Mouse (Mus musculus) limb, embryonic 10.5 days (tissue): ENCODE data around the gene Pld1. TPM values are rescaled to one million over a fixed set of nuclear protein-coding genes. Genes with fewer than 3 reads are reported as not detected.

Experiments used
- DNase-seq: peaks from one replicate; pipeline ENCODE4 v3.0.0-alpha.2; 2017; ENCODE audit warnings: low spot score
- H3K27ac ChIP-seq: fragments of 300-500 bp; sonication (generic); 2 replicates; pipeline ENCODE4 v1.5.1; 2016; ENCODE audit warnings: mild to moderate bottlenecking
- H3K27me3 ChIP-seq: fragments of 300-500 bp; sonication (generic); 2 replicates; pipeline ENCODE4 v1.6.1; 2016; ENCODE audit warnings: low read depth, mild to moderate bottlenecking; ENCODE audit not compliant: poor library complexity, severe bottlenecking
- H3K36me3 ChIP-seq: fragments of 300-500 bp; sonication (generic); 2 replicates; pipeline ENCODE4 v1.6.1; 2016; ENCODE audit warnings: mild to moderate bottlenecking, moderate library complexity
- H3K4me1 ChIP-seq: fragments of 300-500 bp; sonication (generic); 2 replicates; pipeline ENCODE4 v1.6.1; 2016
- H3K4me3 ChIP-seq: fragments of 300-500 bp; sonication (generic); 2 replicates; pipeline ENCODE4 v1.5.1; 2016; ENCODE audit warnings: mild to moderate bottlenecking, moderate library complexity
- H3K9me3 ChIP-seq: fragments of 300-500 bp; sonication (generic); replicated peaks from 2 replicates; pipeline ENCODE4 v1.6.1; 2016; ENCODE audit warnings: mild to moderate bottlenecking
- WGBS: fragments of 180-500 bp; shearing (Covaris S2); methylation state at CpG from one replicate; pipeline ENCODE4 v1.1.7; 2016; 5-methylcytosine and 5-hydroxymethylcytosine counted together
- polyA plus RNA-seq: library from polyadenylated mRNA; unstranded; fragments of >200 nt; fragmentation: Nextera tagmentation; extraction: Ambion mirVana; gene quantifications from 2 replicates; pipeline ENCODE4 v1.2.1, GENCODE M21; 2016

The Pld1 gene
- polyA plus RNA-seq, 1 experiment from 2014 or later = 2.1 TPM

GRCm38 (mm10) chr3:28042366-28042765 lies 103.9 kb downstream of the Pld1 start:
- WGBS = 96% methylated on average over 4 of the region's 4 CpGs
- Histone ChIP-seq H3K36me3 (no peaks in the 10 kb centered on the region), H3K4me3 (no peak overlapping the region), H3K27ac (no peak overlapping the region), H3K4me1 (no peaks in the 10 kb centered on the region), H3K27me3 (no peaks in the 10 kb centered on the region), H3K9me3 (no peaks in the 10 kb centered on the region)
- no peak for DNase-seq

GRCm38 (mm10) chr3:28047599-28047998 lies 109.1 kb downstream of the Pld1 start:
- no peaks in the 10 kb centered on the region for H3K36me3 ChIP-seq
- no peak for DNase-seq
- no peaks in the 10 kb centered on the region for H3K9me3 ChIP-seq
- WGBS = 86% methylated on average over 5 of the region's 5 CpGs
- no peaks in the 10 kb centered on the region for H3K27me3 ChIP-seq
- no peak overlapping the region for H3K4me3 ChIP-seq
- H3K4me1 ChIP-seq = no peaks in the 10 kb centered on the region
- no peak overlapping the region for H3K27ac ChIP-seq

GRCm38 (mm10) chr3:28049526-28049925 lies 111.0 kb downstream of the Pld1 start:
- WGBS = 90% methylated on average over 2 of the region's 2 CpGs

GRCm38 (mm10) chr3:28053076-28053475 lies 114.6 kb downstream of the Pld1 start:
- WGBS = 93% methylated on average over 4 of the region's 4 CpGs
- Histone ChIP-seq H3K4me1 (no peaks in the 10 kb centered on the region), H3K36me3 (no peaks in the 10 kb centered on the region), H3K27me3 (no peaks in the 10 kb centered on the region), H3K9me3 (no peaks in the 10 kb centered on the region), H3K4me3 (no peak overlapping the region), H3K27ac (no peak overlapping the region)
- DNase-seq = no peak

More at GRCm38 (mm10) chr3:28049526-28049925, 111.0 kb downstream of the Pld1 start:
- H3K4me1 ChIP-seq = no peaks in the 10 kb centered on the region
- H3K27me3 ChIP-seq = no peaks in the 10 kb centered on the region
- H3K27ac ChIP-seq = no peak overlapping the region
- H3K9me3 ChIP-seq = no peaks in the 10 kb centered on the region
- no peaks in the 10 kb centered on the region for H3K36me3 ChIP-seq
- DNase-seq = no peak
- H3K4me3 ChIP-seq = no peak overlapping the region

- no peaks in the 10 kb centered on the region for H3K27me3 ChIP-seq
- no peak overlapping the region for H3K27ac ChIP-seq
- no peaks in the 10 kb centered on the region for H3K4me1 ChIP-seq
- H3K9me3 ChIP-seq = no peaks in the 10 kb centered on the region
- no peak overlapping the region for H3K4me3 ChIP-seq
- no peak for DNase-seq
- no peaks in the 10 kb centered on the region for H3K36me3 ChIP-seq
- WGBS = 92% methylated on average over 4 of the region's 4 CpGs
Measured at GRCm38 (mm10) chr3:28060713-28061112, 122.2 kb downstream of the Pld1 start.

- Histone ChIP-seq H3K27me3 (no peaks in the 10 kb centered on the region), H3K9me3 (no peaks in the 10 kb centered on the region), H3K36me3 (no peaks in the 10 kb centered on the region), H3K27ac (no peak overlapping the region), H3K4me1 (no peaks in the 10 kb centered on the region), H3K4me3 (no peak overlapping the region)
- no peak for DNase-seq
Measured at GRCm38 (mm10) chr3:28061155-28061554, 122.7 kb downstream of the Pld1 start.

- Histone ChIP-seq H3K9me3 (no peaks in the 10 kb centered on the region), H3K4me1 (peaks cover 5% of the 10 kb centered on the region), H3K36me3 (no peaks in the 10 kb centered on the region), H3K4me3 (no peak overlapping the region), H3K27me3 (no peaks in the 10 kb centered on the region), H3K27ac (no peak overlapping the region)
- WGBS = 84% methylated on average over 3 of the region's 3 CpGs
- no peak for DNase-seq
Measured at GRCm38 (mm10) chr3:28079211-28079610, 140.7 kb downstream of the Pld1 start.

- DNase-seq = no peak
- 91% methylated on average over 1 of the region's 1 CpGs for WGBS
- Histone ChIP-seq H3K27me3 (no peaks in the 10 kb centered on the region), H3K4me3 (no peak overlapping the region), H3K4me1 (peaks cover 11% of the 10 kb centered on the region), H3K27ac (no peak overlapping the region), H3K9me3 (no peaks in the 10 kb centered on the region), H3K36me3 (no peaks in the 10 kb centered on the region)
Measured at GRCm38 (mm10) chr3:28080116-28080515, 141.6 kb downstream of the Pld1 start.

GRCm38 (mm10) chr3:28081012-28081411 lies 142.5 kb downstream of the Pld1 start:
- DNase-seq = no peak
- no peak overlapping the region for H3K27ac ChIP-seq
- no peaks in the 10 kb centered on the region for H3K36me3 ChIP-seq
- peaks cover 11% of the 10 kb centered on the region for H3K4me1 ChIP-seq
- H3K27me3 ChIP-seq = no peaks in the 10 kb centered on the region
- H3K4me3 ChIP-seq = no peak overlapping the region
- 79% methylated on average over 6 of the region's 6 CpGs for WGBS
- no peaks in the 10 kb centered on the region for H3K9me3 ChIP-seq

- Histone ChIP-seq H3K4me3 (no peak overlapping the region), H3K36me3 (no peaks in the 10 kb centered on the region), H3K27ac (no peak overlapping the region), H3K27me3 (no peaks in the 10 kb centered on the region), H3K4me1 (peaks cover 11% of the 10 kb centered on the region), H3K9me3 (no peaks in the 10 kb centered on the region)
- no peak for DNase-seq
- 75% methylated on average over 3 of the region's 3 CpGs for WGBS
Measured at GRCm38 (mm10) chr3:28083218-28083617, 144.7 kb downstream of the Pld1 start.

- no peak overlapping the region for H3K4me3 ChIP-seq
- H3K4me1 ChIP-seq = peaks cover 20% of the 10 kb centered on the region
- H3K27me3 ChIP-seq = no peaks in the 10 kb centered on the region
- WGBS = 68% methylated on average over 2 of the region's 2 CpGs
- DNase-seq = no peak
- no peaks in the 10 kb centered on the region for H3K9me3 ChIP-seq
- no peaks in the 10 kb centered on the region for H3K36me3 ChIP-seq
- H3K27ac ChIP-seq = no peak overlapping the region
Measured at GRCm38 (mm10) chr3:28084281-28084680, 145.8 kb downstream of the Pld1 start.

- peaks cover 13% of the 10 kb centered on the region for H3K4me1 ChIP-seq
- no peaks in the 10 kb centered on the region for H3K9me3 ChIP-seq
- no peak overlapping the region for H3K27ac ChIP-seq
- no peaks in the 10 kb centered on the region for H3K36me3 ChIP-seq
- H3K4me3 ChIP-seq = no peak overlapping the region
- DNase-seq = no peak
- peaks cover 7% of the 10 kb centered on the region; the same call in 1 of the 2 replicates for H3K27me3 ChIP-seq
- 77% methylated on average over 1 of the region's 1 CpGs for WGBS
Measured at GRCm38 (mm10) chr3:28091296-28091695, 152.8 kb downstream of the Pld1 start.

GRCm38 (mm10) chr3:28091741-28092140 lies 153.2 kb downstream of the Pld1 start:
- Histone ChIP-seq H3K4me1 (peaks cover 13% of the 10 kb centered on the region), H3K27ac (no peak overlapping the region), H3K36me3 (no peaks in the 10 kb centered on the region), H3K4me3 (no peak overlapping the region), H3K27me3 (peaks cover 7% of the 10 kb centered on the region; the same call in 1 of the 2 replicates), H3K9me3 (no peaks in the 10 kb centered on the region)
- no peak for DNase-seq
- 91% methylated on average over 2 of the region's 2 CpGs for WGBS

GRCm38 (mm10) chr3:28093684-28094302 lies 155.3 kb downstream of the Pld1 start:
- no peak overlapping the region for H3K27ac ChIP-seq
- DNase-seq = no peak
- H3K4me1 ChIP-seq = peaks cover 9% of the 10 kb centered on the region
- H3K36me3 ChIP-seq = no peaks in the 10 kb centered on the region
- 83% methylated on average over 9 of the region's 9 CpGs for WGBS
- no peaks in the 10 kb centered on the region for H3K9me3 ChIP-seq
- peaks cover 7% of the 10 kb centered on the region; the same call in 1 of the 2 replicates for H3K27me3 ChIP-seq
- H3K4me3 ChIP-seq = no peak overlapping the region
